Mouse (Mus musculus) myocyte (in vitro differentiated cells): Measurements from ENCODE around the gene Emilin1.

Experiments
- MAX ChIP-seq: IDR thresholded peaks from one replicate; pipeline ENCODE4 v1.6.1; 2011; ENCODE audit warnings: low read depth, mild to moderate bottlenecking, control low read depth
- POLR2A ChIP-seq: IDR thresholded peaks from one replicate; pipeline ENCODE4 v1.6.1; 2011; ENCODE audit warnings: low read depth, mild to moderate bottlenecking, control low read depth, moderate library complexity; ENCODE audit not compliant: insufficient read length

DNA sequence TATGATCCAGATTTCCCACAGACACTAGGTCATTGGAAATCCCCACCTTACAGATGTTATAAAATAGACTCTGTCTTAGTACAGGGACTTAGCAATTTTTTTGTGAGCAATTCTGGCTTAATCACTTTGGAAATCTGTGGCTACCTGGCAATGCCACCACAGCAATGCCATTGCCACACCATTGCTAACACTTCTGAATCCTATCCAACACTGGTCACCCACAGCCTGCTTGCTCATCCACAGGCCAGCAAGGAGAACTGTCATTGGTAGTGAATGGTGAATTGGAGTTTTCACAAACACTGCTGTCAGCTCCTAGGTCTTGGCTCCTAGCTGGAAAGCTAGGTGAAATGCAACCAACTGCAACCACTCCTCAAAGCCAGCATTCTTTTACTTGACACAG is 2.7 kb upstream of the Emilin1 start:
- TF ChIP-seq POLR2A (no peak), MAX (no peak)
